Mouse (Mus musculus) heart, postnatal 36 days (tissue): ENCODE measurements around the gene Tmpo. TPM values are rescaled to one million over a fixed set of nuclear protein-coding genes. Genes with fewer than 3 reads are reported as not detected.

Experiments
- DNase-seq, 2 experiments: peaks; one replicate each; pipeline ENCODE4 v3.0.0; 2021 to 2022
- intact Hi-C: fragments of 180-260 bp; cut with DNase I; formaldehyde crosslinking; loops from one replicate; pipeline ENCODE4 v1.15.1; 2025
- total RNA-seq, 2 experiments: library from RNA; stranded (reverse); gene quantifications; 2 replicates each; pipeline ENCODE4 v1.2.3; 2021

The Tmpo gene
- total RNA-seq, 2 experiments from 2014 or later: 37.8 to 46.3 TPM

GRCm38 (mm10) chr10:91164491-91164890 is 16.6 kb downstream of the Tmpo start:
- intact Hi-C loops: no loop called here
- DNase-seq: no peak

- no peak for DNase-seq
- intact Hi-C loops: no loop called here
Measured at GRCm38 (mm10) chr10:91162511-91163163, 18.5 kb downstream of the Tmpo start.

- DNase-seq: no peak
- intact Hi-C loops: no loop called here
Measured at GRCm38 (mm10) chr10:91162077-91162476, 19.0 kb downstream of the Tmpo start.

- intact Hi-C loops: no loop called here
- DNase-seq: no peak
Measured at GRCm38 (mm10) chr10:91161006-91161405, 20.1 kb downstream of the Tmpo start.

GRCm38 (mm10) chr10:91158442-91158841 is 22.7 kb downstream of the Tmpo start:
- intact Hi-C loops: no loop called here
- DNase-seq: no peak

- intact Hi-C loops: no loop called here
Measured at GRCm38 (mm10) chr10:91156338-91156737, 24.8 kb downstream of the Tmpo start.

GRCm38 (mm10) chr10:91153894-91154503 is 27.1 kb downstream of the Tmpo start:
- intact Hi-C loops: no loop called here
- no peak for DNase-seq

More at GRCm38 (mm10) chr10:91156338-91156737, 24.8 kb downstream of the Tmpo start:
- no peak for DNase-seq

- intact Hi-C loops: no loop called here
- DNase-seq: no peak
Measured at GRCm38 (mm10) chr10:91145413-91145812, 35.7 kb downstream of the Tmpo start.

GRCm38 (mm10) chr10:91143313-91144230 is 37.5 kb downstream of the Tmpo start:
- no peak for DNase-seq
- intact Hi-C loops: loop anchor here (2.0 kb wide), 1 partner anchor 415 kb away; no protein-coding TSS in a partner anchor

GRCm38 (mm10) chr10:91142654-91143191 is 38.4 kb downstream of the Tmpo start:
- no peak for DNase-seq
- intact Hi-C loops: loop anchor here (2.0 kb wide), 1 partner anchor 414 kb away; no protein-coding TSS in a partner anchor

- no peak for DNase-seq
- intact Hi-C loops: loop anchor here (2.0 kb wide), 1 partner anchor 69 kb away; no protein-coding TSS in a partner anchor
Measured at GRCm38 (mm10) chr10:91141564-91141963, 39.6 kb downstream of the Tmpo start.

GRCm38 (mm10) chr10:91139148-91139766 is 41.9 kb downstream of the Tmpo start:
- intact Hi-C loops: loop anchor here (2.0 kb wide), 1 partner anchor 16 kb away; no protein-coding TSS in a partner anchor
- DNase-seq: no peak

GRCm38 (mm10) chr10:91138317-91138716 is 42.8 kb downstream of the Tmpo start:
- no peak for DNase-seq
- intact Hi-C loops: loop anchor here (2.0 kb wide), 1 partner anchor 16 kb away; no protein-coding TSS in a partner anchor

GRCm38 (mm10) chr10:91137400-91137799 is 43.7 kb downstream of the Tmpo start:
- intact Hi-C loops: no loop called here

GRCm38 (mm10) chr10:91135302-91135972 is 45.7 kb downstream of the Tmpo start:
- intact Hi-C loops: no loop called here
- DNase-seq: no peak

More at GRCm38 (mm10) chr10:91137400-91137799, 43.7 kb downstream of the Tmpo start:
- no peak for DNase-seq

GRCm38 (mm10) chr10:91131565-91131964 is 49.5 kb downstream of the Tmpo start:
- no peak for DNase-seq
- intact Hi-C loops: no loop called here

- DNase-seq: no peak
- intact Hi-C loops: no loop called here
Measured at GRCm38 (mm10) chr10:91130792-91131191, 50.3 kb downstream of the Tmpo start.

- intact Hi-C loops: no loop called here
Measured at GRCm38 (mm10) chr10:91128551-91129160, 52.5 kb downstream of the Tmpo start.

GRCm38 (mm10) chr10:91127395-91127794 is 53.7 kb downstream of the Tmpo start:
- intact Hi-C loops: no loop called here
- no peak for DNase-seq

More at GRCm38 (mm10) chr10:91128551-91129160, 52.5 kb downstream of the Tmpo start:
- DNase-seq: no peak
